Mouse (Mus musculus) adrenal gland, postnatal 25 days (tissue): ENCODE measurements around the gene Ece1. TPM values are rescaled to one million over a fixed set of nuclear protein-coding genes. Genes with fewer than 3 reads are reported as not detected.
"Not testable (repeated sequence)": the region's sequence is repeated elsewhere in the genome, so short reads cannot be mapped to it uniquely, and the experiment has no call there.

Experiments
- DNase-seq: peaks from one replicate; pipeline ENCODE4 v3.0.0; 2021; ENCODE audit warnings: mixed read lengths
- total RNA-seq: library from RNA; stranded (reverse); gene quantifications from 2 replicates; pipeline ENCODE4 v1.2.3, GENCODE M21; 2021

The Ece1 gene
- total RNA-seq, 1 experiment from 2014 or later = 264 TPM

GRCm38 (mm10) chr4:137942782-137943486, 80.9 kb downstream of the Ece1 start:
- DNase-seq = no peak

GRCm38 (mm10) chr4:137943540-137943939, 81.5 kb downstream of the Ece1 start:
- DNase-seq = peak; percentile 35

GRCm38 (mm10) chr4:137945376-137945775, 83.3 kb downstream of the Ece1 start:
- DNase-seq = no peak

- no peak for DNase-seq
Observed at GRCm38 (mm10) chr4:137946419-137946818, 84.4 kb downstream of the Ece1 start.

GRCm38 (mm10) chr4:137952840-137953239, 90.8 kb downstream of the Ece1 start:
- peak; percentile 80 for DNase-seq

GRCm38 (mm10) chr4:137954184-137954583, 92.1 kb downstream of the Ece1 start:
- no peak for DNase-seq

- no peak for DNase-seq
Observed at GRCm38 (mm10) chr4:137954926-137955396, 92.9 kb downstream of the Ece1 start.

GRCm38 (mm10) chr4:137956260-137956659, 94.2 kb downstream of the Ece1 start:
- DNase-seq = no peak

- DNase-seq = no peak
Observed at GRCm38 (mm10) chr4:137959889-137960665, 98.0 kb downstream of the Ece1 start.

GRCm38 (mm10) chr4:137960757-137961156, 98.7 kb downstream of the Ece1 start:
- peak; percentile 24 for DNase-seq

GRCm38 (mm10) chr4:137962643-137963350, 100.8 kb downstream of the Ece1 start:
- no peak for DNase-seq

GRCm38 (mm10) chr4:137963431-137963830, 101.4 kb downstream of the Ece1 start:
- no peak for DNase-seq

- DNase-seq = peak; percentile 85
Observed at GRCm38 (mm10) chr4:137963881-137964584, 102.0 kb downstream of the Ece1 start.

- DNase-seq = no peak
Observed at GRCm38 (mm10) chr4:137964585-137964930, 102.5 kb downstream of the Ece1 start.

- peak; percentile 64 for DNase-seq
Observed at GRCm38 (mm10) chr4:137968203-137968602, 106.2 kb downstream of the Ece1 start.

GRCm38 (mm10) chr4:137970623-137971199, 108.7 kb downstream of the Ece1 start:
- not testable (repeated sequence) for DNase-seq

- not testable (repeated sequence) for DNase-seq
Observed at GRCm38 (mm10) chr4:137974856-137975432, 112.9 kb downstream of the Ece1 start.

- not testable (repeated sequence) for DNase-seq
Observed at GRCm38 (mm10) chr4:137979066-137979644, 117.1 kb downstream of the Ece1 start.

GRCm38 (mm10) chr4:137982869-137983268, 120.8 kb downstream of the Ece1 start:
- no peak for DNase-seq

GRCm38 (mm10) chr4:137984212-137984611, 122.2 kb downstream of the Ece1 start:
- DNase-seq = peak; percentile 51

GRCm38 (mm10) chr4:137984746-137985145, 122.7 kb downstream of the Ece1 start:
- no peak for DNase-seq
